Mouse (Mus musculus) urinary bladder, postnatal 36 days (tissue): Measurements from ENCODE around the gene Atp5b.
"Not testable (repeated sequence)": the region's sequence is repeated elsewhere in the genome, so short reads cannot be mapped to it uniquely, and the experiment has no call there.

ENCODE experiments used
- DNase-seq, 2 experiments: peaks; one replicate each; pipeline ENCODE4 v3.0.0; 2022; ENCODE audit warnings: low spot score in 2 of 2, mixed read lengths in 1 of 2

The Atp5b gene

GRCm38 (mm10) chr10:128082880-128083421, at the start of gene Atp5b:
Gene Atp5b, plus strand, starts transcription at chr10:128083273.
- DNase-seq = peak; percentile 96 to 98

GRCm38 (mm10) chr10:128036746-128037425, 46.2 kb upstream of the Atp5b start:
- peak; percentile 35 to 58 for DNase-seq

GRCm38 (mm10) chr10:128037921-128038320, 45.2 kb upstream of the Atp5b start:
- DNase-seq = no peak

- DNase-seq = no peak
Measured at GRCm38 (mm10) chr10:128039167-128039566, 43.9 kb upstream of the Atp5b start.

- DNase-seq = no peak
Measured at GRCm38 (mm10) chr10:128039858-128040257, 43.2 kb upstream of the Atp5b start.

GRCm38 (mm10) chr10:128040293-128040692, 42.8 kb upstream of the Atp5b start:
- no peak for DNase-seq

GRCm38 (mm10) chr10:128041636-128042035, 41.4 kb upstream of the Atp5b start:
- DNase-seq = no peak

- DNase-seq = no peak
Measured at GRCm38 (mm10) chr10:128042466-128042865, 40.6 kb upstream of the Atp5b start.

- no peak for DNase-seq
Measured at GRCm38 (mm10) chr10:128043041-128043835, 39.8 kb upstream of the Atp5b start.

GRCm38 (mm10) chr10:128048157-128048556, 34.9 kb upstream of the Atp5b start:
- DNase-seq = no peak

- DNase-seq = no peak
Measured at GRCm38 (mm10) chr10:128049741-128050140, 33.3 kb upstream of the Atp5b start.

- DNase-seq = no peak
Measured at GRCm38 (mm10) chr10:128050355-128050754, 32.7 kb upstream of the Atp5b start.

GRCm38 (mm10) chr10:128051589-128051988, 31.5 kb upstream of the Atp5b start:
- DNase-seq = no peak

GRCm38 (mm10) chr10:128052136-128052535, 30.9 kb upstream of the Atp5b start:
- not testable (repeated sequence) for DNase-seq

- DNase-seq = no peak
Measured at GRCm38 (mm10) chr10:128053001-128053400, 30.1 kb upstream of the Atp5b start.

GRCm38 (mm10) chr10:128058184-128058583, 24.9 kb upstream of the Atp5b start:
- no peak for DNase-seq

- DNase-seq = peak; percentile 91 to 96
Measured at GRCm38 (mm10) chr10:128058601-128059151, 24.4 kb upstream of the Atp5b start, which contains the start of gene Ptges3. Gene Ptges3, plus strand, starts transcription at chr10:128058954.

- peak in 1 of 2 experiments; percentile 27 for DNase-seq
Measured at GRCm38 (mm10) chr10:128059207-128059981, 23.7 kb upstream of the Atp5b start.

GRCm38 (mm10) chr10:128061109-128061508, 22.0 kb upstream of the Atp5b start:
- no peak for DNase-seq

- no peak for DNase-seq
Measured at GRCm38 (mm10) chr10:128062221-128062989, 20.7 kb upstream of the Atp5b start.

GRCm38 (mm10) chr10:128066072-128066471, 17.0 kb upstream of the Atp5b start:
- DNase-seq = no peak
